ENCODE assay signal across 8 mouse cellular contexts in genomic region chr16:7005478-7005877, GRCm38 (mm10).
DNase-seq lines count a peak whose midpoint lies in the region; ATAC-seq and TF ChIP-seq lines count a peak whose summit lies in the region.

No protein-coding gene starts in this region.

- TF ChIP-seq POLR2A in bone marrow macrophage, adult 2 months (IDR thresholded peaks at IDR 0.05; ENCODE audit: borderline replicate concordance, low read depth, low read length) = no peak

- no peak overlapping the region for H3K27ac ChIP-seq in intestine, postnatal 0 days (ENCODE audit: low read depth, low read length)
- H3K27ac ChIP-seq in intestine, embryonic 15.5 days = no peak overlapping the region
- no peak overlapping the region for H3K27ac ChIP-seq in bone marrow macrophage, adult 2 months (ENCODE audit: insufficient read depth, low read depth, low read length)

- peak; percentile 53 for TF ChIP-seq CTCF in intestine, postnatal 0 days (IDR thresholded peaks at IDR 0.05; ENCODE audit: low read depth)
- TF ChIP-seq CTCF in bone marrow macrophage, adult 2 months (IDR thresholded peaks at IDR 0.05; ENCODE audit: low read depth, low read length) = peak; percentile 37; the same call in 1 of the 2 replicates

- ATAC-seq in intestine, postnatal 0 days = no peak
- ATAC-seq in intestine, embryonic 15.5 days = no peak

- no peaks in the 10 kb centered on the region for H3K36me3 ChIP-seq in intestine, postnatal 0 days (ENCODE audit: control insufficient read depth, insufficient read depth)
- H3K36me3 ChIP-seq in intestine, embryonic 15.5 days = no peaks in the 10 kb centered on the region

- no peaks in the 10 kb centered on the region for H3K9me3 ChIP-seq in intestine, postnatal 0 days (ENCODE audit: control insufficient read depth)
- H3K9me3 ChIP-seq in intestine, embryonic 15.5 days = no peaks in the 10 kb centered on the region

- 16% methylated on average over 3 of the region's 3 CpGs for WGBS in intestine, postnatal 0 days
- 22% methylated on average over 3 of the region's 3 CpGs for WGBS in intestine, embryonic 15.5 days

- DNase-seq in ES-CJ7 (ENCODE audit: low read depth, low spot score) = peak; percentile 35
- peak; percentile 38 for DNase-seq in forelimb bud, embryonic 11.5 days (ENCODE audit: low read depth, low spot score)
- peak; percentile 27 for DNase-seq in layer of hippocampus, adult 9-11 months
- DNase-seq in retina, postnatal 1 day = peak; percentile 64
- DNase-seq in spleen, postnatal 36 days (ENCODE audit: low spot score in 2 of 2) = no peak

- H3K4me2 ChIP-seq in intestine, postnatal 0 days (replicated peaks; ENCODE audit: low read depth) = no peak overlapping the region
- H3K4me2 ChIP-seq in intestine, embryonic 15.5 days (replicated peaks) = no peak overlapping the region

- H3K4me1 ChIP-seq in intestine, postnatal 0 days (replicated peaks; ENCODE audit: control insufficient read depth, insufficient read depth, low read length) = no peaks in the 10 kb centered on the region
- H3K4me1 ChIP-seq in intestine, embryonic 15.5 days (replicated peaks) = no peaks in the 10 kb centered on the region
- H3K4me1 ChIP-seq in bone marrow macrophage, adult 2 months (ENCODE audit: control insufficient read depth, insufficient read depth, low read length) = no peaks in the 10 kb centered on the region

- no peak overlapping the region for H3K4me3 ChIP-seq in intestine, postnatal 0 days (ENCODE audit: low read depth, low read length)
- H3K4me3 ChIP-seq in intestine, embryonic 15.5 days (replicated peaks) = no peak overlapping the region
- no peak overlapping the region for H3K4me3 ChIP-seq in bone marrow macrophage, adult 2 months (ENCODE audit: insufficient read depth, low read length)

- no peak overlapping the region for H3K9ac ChIP-seq in intestine, postnatal 0 days (ENCODE audit: low read depth, low read length)
- H3K9ac ChIP-seq in intestine, embryonic 15.5 days = no peak overlapping the region

- H3K27me3 ChIP-seq in intestine, postnatal 0 days (replicated peaks; ENCODE audit: control insufficient read depth, insufficient read depth, low read length) = no peaks in the 10 kb centered on the region
- no peaks in the 10 kb centered on the region for H3K27me3 ChIP-seq in intestine, embryonic 15.5 days (replicated peaks)

Comparison
In these comparisons a context has a peak if more than half of its experiments do, and no peak if none do; other contexts are left out.
1. DNase-seq: peak in ES-CJ7 (single experiment), forelimb bud, embryonic 11.5 days (single experiment), layer of hippocampus, adult 9-11 months (single experiment) and retina, postnatal 1 day (single experiment); none in spleen, postnatal 36 days (0 of 2).